Mouse (Mus musculus) gastrocnemius, postnatal 10 days (tissue): ENCODE results near the gene Trpt1. TPM values are rescaled to one million over a fixed set of nuclear protein-coding genes. Genes with fewer than 3 reads are reported as not detected.

Experiments
- DNase-seq: peaks from one replicate; pipeline ENCODE4 v3.0.0; 2021; ENCODE audit warnings: mixed read lengths
- long read RNA-seq, 2 experiments: library from polyadenylated mRNA; stranded (forward); transcript quantifications; one replicate each; pipeline ENCODE4 v2.0.0; 2021
- total RNA-seq, 2 experiments: library from RNA; stranded (reverse); gene quantifications; 2 replicates each; pipeline ENCODE4 v1.2.3; 2021

Gene Trpt1
- total RNA-seq, result 10 to 100 TPM; 19.1 to 20.8 TPM
- long read RNA-seq, experiment 1, transcript Trpt1-201 (7 exons, 1,103 nt), result major isoform, 7 of 16 reads
- long read RNA-seq, experiment 1, partial matches to known transcripts, result 0 of 16 reads
- long read RNA-seq, experiment 1, other reads (novel, unspliced or antisense), result 5 of 16 reads
- long read RNA-seq, experiment 2, transcript Trpt1-201 (7 exons, 1,103 nt), result major isoform, 8 of 13 reads
- long read RNA-seq, experiment 2, partial matches to known transcripts, result 0 of 13 reads
- long read RNA-seq, experiment 2, other reads (novel, unspliced or antisense), result 1 of 13 reads

GRCm38 (mm10) chr19:6996006-6996405 lies at the start of gene Trpt1, which contains the start of gene Nudt22:
Trpt1 (plus strand) TSS chr19:6996131.
Nudt22 (minus strand) TSS chr19:6996117.
- peak; percentile 83 for DNase-seq

GRCm38 (mm10) chr19:6947742-6948141 lies 48.2 kb upstream of the Trpt1 start:
- no peak for DNase-seq

- no peak for DNase-seq
These were observed 47.7 kb upstream of the Trpt1 start for GRCm38 (mm10) chr19:6948186-6948585.

GRCm38 (mm10) chr19:6949532-6949931 lies 46.4 kb upstream of the Trpt1 start:
- no peak for DNase-seq

- DNase-seq, result no peak
These were observed 46.0 kb upstream of the Trpt1 start for GRCm38 (mm10) chr19:6949951-6950350.

- DNase-seq, result no peak
These were observed 45.2 kb upstream of the Trpt1 start for GRCm38 (mm10) chr19:6950613-6951153.

GRCm38 (mm10) chr19:6951381-6951968 lies 44.5 kb upstream of the Trpt1 start:
- peak; percentile 87 for DNase-seq

- peak; percentile 81 for DNase-seq
These were observed 43.8 kb upstream of the Trpt1 start for GRCm38 (mm10) chr19:6951994-6952711.

- no peak for DNase-seq
These were observed 43.3 kb upstream of the Trpt1 start for GRCm38 (mm10) chr19:6952712-6953037.

GRCm38 (mm10) chr19:6954046-6954445 lies 41.9 kb upstream of the Trpt1 start:
- peak; percentile 57 for DNase-seq

GRCm38 (mm10) chr19:6955424-6955823 lies 40.5 kb upstream of the Trpt1 start:
- no peak for DNase-seq

GRCm38 (mm10) chr19:6956461-6956860 lies 39.5 kb upstream of the Trpt1 start:
- DNase-seq, result no peak

- DNase-seq, result no peak
These were observed 27.2 kb upstream of the Trpt1 start for GRCm38 (mm10) chr19:6968491-6969271.

GRCm38 (mm10) chr19:6969291-6969664 lies 26.7 kb upstream of the Trpt1 start:
- no peak for DNase-seq

GRCm38 (mm10) chr19:6969665-6970381 lies 26.1 kb upstream of the Trpt1 start:
- peak; percentile 85 for DNase-seq

GRCm38 (mm10) chr19:6970460-6971085 lies 25.4 kb upstream of the Trpt1 start:
- no peak for DNase-seq

- DNase-seq, result no peak
These were observed 24.3 kb upstream of the Trpt1 start for GRCm38 (mm10) chr19:6971644-6972043.

- DNase-seq, result no peak
These were observed 23.5 kb upstream of the Trpt1 start for GRCm38 (mm10) chr19:6972247-6972917.

- no peak for DNase-seq
These were observed 22.2 kb upstream of the Trpt1 start for GRCm38 (mm10) chr19:6973581-6974190.
